Mouse (Mus musculus) CD4-positive naive resting alpha-beta T cell, adult 57 days (primary cell): ENCODE data around the gene Mllt6. TPM values are rescaled to one million over a fixed set of nuclear protein-coding genes. Genes with fewer than 3 reads are reported as not detected.

ENCODE experiments used
- total RNA-seq: library from RNA; stranded (reverse); gene quantifications from one replicate; pipeline ENCODE4 v1.2.4, GENCODE M21; 2023

Mllt6 gene
- total RNA-seq, result 236 TPM

GRCm38 (mm10) chr11:97662893-97663527 is at the start of gene Mllt6:
TSS of gene Mllt6 (plus strand) at chr11:97663414.

DNA sequence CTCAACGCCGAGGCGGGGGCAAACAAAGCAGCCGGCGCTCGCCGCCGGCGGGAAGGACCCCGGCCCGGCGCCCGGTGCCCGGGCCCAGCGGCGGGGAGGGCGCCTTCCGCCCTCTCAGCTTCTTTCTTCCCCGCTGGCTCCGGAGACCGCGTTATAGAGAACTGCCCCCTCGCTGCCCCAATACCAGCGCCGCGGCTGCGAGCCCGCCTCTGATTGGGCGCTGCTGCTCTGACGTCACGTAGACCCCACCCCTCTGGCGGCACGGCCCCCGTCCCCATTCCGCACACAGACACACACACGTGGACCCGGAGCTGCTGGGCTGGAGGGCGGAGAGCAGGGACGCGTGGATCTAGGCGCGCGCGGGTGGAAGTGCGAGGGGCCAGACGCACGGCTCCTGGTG is 33.6 kb upstream of the Mllt6 start, which contains the start of gene Epop:
Gene Epop (minus strand): TSS at position 127 of the 400 bp plus-strand sequence.

DNA sequence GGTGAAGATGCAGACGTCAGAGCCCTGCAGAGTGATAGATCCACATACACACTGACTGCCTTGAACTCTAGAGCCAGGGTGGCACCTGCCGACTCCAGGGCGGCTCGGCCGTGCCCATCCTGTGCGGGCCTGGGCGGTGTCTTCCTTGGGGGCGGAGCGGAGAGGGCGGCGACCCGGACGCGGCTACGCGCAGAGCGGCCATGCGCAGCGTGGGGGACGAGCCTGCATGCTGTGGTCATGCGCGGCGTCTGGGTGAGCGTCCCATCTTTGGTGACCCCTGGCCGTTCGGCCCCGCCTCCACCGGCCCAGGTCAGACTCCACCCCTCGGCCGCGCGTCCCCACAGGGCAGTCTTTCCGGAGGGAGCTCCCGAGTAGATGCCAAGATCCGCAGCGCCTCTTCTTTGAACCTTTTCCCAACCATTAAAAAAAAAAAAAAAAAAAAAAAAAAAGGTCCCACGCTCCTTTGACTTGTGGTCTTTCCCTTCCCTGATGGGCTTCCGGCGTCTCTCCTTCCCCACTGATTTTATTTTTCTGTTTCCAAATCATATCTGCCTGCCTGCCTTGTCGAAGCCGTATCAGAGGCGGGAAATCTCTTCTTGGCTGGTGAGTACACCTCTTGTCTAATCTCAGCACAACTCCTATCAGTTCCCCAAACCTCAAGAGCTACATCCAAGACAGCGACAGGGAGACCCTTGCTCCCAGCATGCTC is 22.6 kb downstream of the Mllt6 start, which contains the start of gene Cisd3:
Gene Cisd3 (plus strand): TSS at position 214 of the 709 bp plus-strand sequence.

DNA sequence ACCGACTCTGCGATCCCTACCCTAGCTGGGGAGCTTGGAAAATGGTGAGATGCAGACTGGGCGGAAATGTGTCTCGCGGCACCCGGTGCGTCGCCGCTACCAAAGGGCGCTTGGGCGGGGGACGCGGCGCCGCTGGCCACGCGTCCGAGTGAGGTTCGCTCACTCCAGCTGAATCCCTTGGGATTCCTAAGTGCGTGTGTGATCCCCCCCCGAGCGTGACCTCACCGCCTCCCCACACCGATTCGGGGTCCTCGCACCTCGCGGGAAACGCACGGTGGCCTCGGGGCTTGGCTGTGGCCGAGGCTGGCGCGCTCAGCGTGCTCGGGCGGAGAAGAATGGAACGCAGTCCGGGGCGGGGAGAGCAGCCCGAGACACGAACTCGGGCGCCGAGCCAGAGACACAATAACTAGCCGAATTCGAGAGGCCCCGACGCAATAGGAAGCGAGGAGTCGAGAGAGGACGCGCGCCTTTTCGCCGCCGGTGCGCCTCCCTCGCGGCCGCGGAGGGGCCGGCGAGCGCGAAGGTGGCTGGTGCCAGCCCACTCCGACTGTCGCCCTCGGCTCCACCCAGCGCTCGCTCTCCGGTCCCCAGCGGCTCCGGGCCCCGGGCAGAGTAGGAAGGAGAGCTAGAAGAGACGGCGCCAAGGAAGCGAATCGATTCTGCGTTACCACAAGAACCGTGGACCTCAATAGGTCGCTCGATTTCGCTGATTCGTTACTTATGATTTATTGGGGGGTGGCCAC is 37.0 kb downstream of the Mllt6 start, which contains the start of gene Pcgf2:
Gene Pcgf2 (minus strand): TSS at position 495 of the 743 bp plus-strand sequence.

DNA sequence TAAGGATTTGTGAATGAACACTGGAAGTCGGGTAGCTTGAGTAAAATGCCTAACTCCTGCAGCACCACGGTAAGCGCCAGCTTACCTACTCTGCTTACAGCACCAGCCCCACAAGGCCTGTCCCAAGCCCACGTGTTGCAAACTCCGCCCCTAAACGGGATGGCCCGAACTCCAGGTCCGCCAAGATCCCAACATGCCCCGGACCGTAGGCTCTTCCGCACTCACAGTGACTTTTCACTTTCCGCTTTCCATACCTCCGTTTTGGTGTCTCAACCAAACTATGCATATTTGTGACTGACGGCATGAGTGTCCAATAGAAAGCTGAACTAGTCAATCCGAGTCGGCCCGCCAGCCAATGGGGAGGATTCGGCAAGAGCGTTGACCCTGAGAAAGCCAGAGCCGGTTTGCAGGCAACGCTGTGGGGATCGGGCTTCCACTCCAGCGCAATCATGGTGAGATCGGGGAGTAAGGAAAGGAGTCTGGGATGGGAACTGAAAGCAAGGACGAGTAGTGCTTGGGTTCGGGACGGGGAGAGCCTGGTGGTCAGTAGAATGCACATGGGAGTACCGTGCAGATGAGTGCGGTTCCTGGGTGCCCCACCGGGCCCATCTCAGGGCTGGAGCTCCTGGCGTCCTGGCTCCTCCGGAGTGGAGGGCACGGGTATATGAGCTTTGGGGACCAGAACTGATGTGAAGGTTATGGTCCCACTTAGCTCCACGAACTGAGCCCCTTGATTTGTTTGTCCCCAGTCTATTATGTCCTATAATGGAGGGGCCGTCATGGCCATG is 40.0 kb downstream of the Mllt6 start, which contains the start of gene Psmb3:
Gene Psmb3 (plus strand): TSS at position 361 of the 788 bp plus-strand sequence.

Other genes with a start within 250 kb of the Mllt6 start
- gene Arhgap23, start 247.9 kb upstream of the Mllt6 start, total RNA-seq, result 1.1 TPM
- gene 4933428G20Rik, start 163.1 kb upstream of the Mllt6 start, total RNA-seq, result not detected
- not detected for gene Srcin1, start 87.2 kb upstream of the Mllt6 start, total RNA-seq
- 8.4 TPM for gene Epop, start 33.7 kb upstream of the Mllt6 start, total RNA-seq
- 43.7 TPM for gene Cisd3, start 22.4 kb downstream of the Mllt6 start, total RNA-seq
- gene Pcgf2, start 37.1 kb downstream of the Mllt6 start, total RNA-seq, result 3.0 TPM
- 107 TPM for gene Psmb3, start 40.0 kb downstream of the Mllt6 start, total RNA-seq
- gene Pip4k2b, start 81.3 kb downstream of the Mllt6 start, total RNA-seq, result 57.6 TPM
- gene Cwc25, start 103.1 kb downstream of the Mllt6 start, total RNA-seq, result 48.7 TPM
- gene 1700001P01Rik, start 112.5 kb downstream of the Mllt6 start, total RNA-seq, result 1.7 TPM
- gene Rpl23, start 119.0 kb downstream of the Mllt6 start, total RNA-seq, result 2,309 TPM
- gene Lasp1, start 135.6 kb downstream of the Mllt6 start, total RNA-seq, result 142 TPM
- gene B230217C12Rik, start 177.4 kb downstream of the Mllt6 start, total RNA-seq, result 0.95 TPM
- gene Fbxo47, start 220.7 kb downstream of the Mllt6 start, total RNA-seq, result 1.4 TPM